Mouse (Mus musculus) forebrain, embryonic 15.5 days (tissue): ENCODE measurements around the gene Ap1g2. TPM values are rescaled to one million over a fixed set of nuclear protein-coding genes. Genes with fewer than 3 reads are reported as not detected.
A peak's percentile ranks its signal among the peaks of the same experiment; 100 is the strongest.

Experiments used
- ATAC-seq: fragments of 200-750 bp; cut with Nextera tagmentation; replicated peaks from 2 replicates; pipeline ENCODE4 v1.8.0; 2017; ENCODE audit warnings: mild to moderate bottlenecking, moderate TSS enrichment, moderate library complexity
- H3K27ac ChIP-seq: fragments of 300-500 bp; sonication (generic); replicated peaks from 2 replicates; pipeline ENCODE4 v1.5.1; 2015; ENCODE audit warnings: mild to moderate bottlenecking, inconsistent platforms
- H3K27me3 ChIP-seq: fragments of 300-500 bp; sonication (generic); 2 replicates; pipeline ENCODE4 v1.6.1; 2015; ENCODE audit warnings: inconsistent platforms
- H3K36me3 ChIP-seq: fragments of 300-500 bp; sonication (generic); 2 replicates; pipeline ENCODE4 v1.6.1; 2015; ENCODE audit warnings: mild to moderate bottlenecking, inconsistent platforms
- H3K4me1 ChIP-seq: fragments of 300-500 bp; sonication (generic); 2 replicates; pipeline ENCODE4 v1.6.1; 2015; ENCODE audit warnings: inconsistent platforms
- H3K4me2 ChIP-seq: fragments of 300-500 bp; sonication (generic); replicated peaks from 2 replicates; pipeline ENCODE4 v1.6.1; 2015; ENCODE audit warnings: mild to moderate bottlenecking, inconsistent platforms
- H3K4me3 ChIP-seq: fragments of 300-500 bp; sonication (generic); 2 replicates; pipeline ENCODE4 v1.5.1; 2015; ENCODE audit warnings: mild to moderate bottlenecking, inconsistent platforms
- H3K9ac ChIP-seq: fragments of 300-500 bp; sonication (generic); replicated peaks from 2 replicates; pipeline ENCODE4 v1.6.1; 2015; ENCODE audit warnings: mild to moderate bottlenecking, inconsistent platforms
- H3K9me3 ChIP-seq: fragments of 300-500 bp; sonication (generic); 2 replicates; pipeline ENCODE4 v1.6.1; 2016; ENCODE audit warnings: inconsistent platforms
- WGBS: fragments of 180-500 bp; shearing (Covaris S2); methylation state at CpG from one replicate; pipeline ENCODE4 v1.1.7; 2015; ENCODE audit warnings: mixed read lengths; 5-methylcytosine and 5-hydroxymethylcytosine counted together
- polyA plus RNA-seq: library from polyadenylated mRNA; unstranded; fragments of >200 nt; fragmentation: Nextera tagmentation; extraction: Ambion mirVana; gene quantifications from 2 replicates; pipeline ENCODE4 v1.2.1, GENCODE M21; 2015

Gene Ap1g2
- polyA plus RNA-seq, 1 experiment from 2014 or later, result 11.4 TPM

DNA sequence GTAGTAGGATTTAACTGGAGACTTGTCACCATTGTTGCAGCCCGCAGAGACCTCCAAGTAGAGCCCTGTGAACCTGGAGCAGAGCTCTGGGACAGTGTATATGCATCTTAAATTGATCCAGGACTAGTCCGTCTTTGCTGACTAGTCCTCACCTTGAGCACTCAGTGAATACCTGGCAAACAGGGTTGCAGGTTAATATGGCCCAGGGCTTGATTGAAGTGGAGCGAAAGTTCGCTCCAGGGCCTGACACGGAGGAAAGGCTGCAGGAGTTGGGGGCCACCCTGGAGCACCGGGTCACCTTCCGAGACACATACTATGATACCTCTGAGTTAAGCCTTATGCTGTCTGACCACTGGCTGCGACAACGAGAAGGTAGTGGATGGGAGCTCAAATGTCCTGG, 11.1 kb downstream of the Ap1g2 start:
- peak overlapping the region; percentile 81 for H3K9ac ChIP-seq
- peak overlapping the region; percentile 71 for H3K4me2 ChIP-seq
- H3K36me3 ChIP-seq, result peaks cover 8% of the 10 kb centered on the region
- H3K4me3 ChIP-seq, result peak overlapping the region; percentile 77
- peaks cover 50% of the 10 kb centered on the region for H3K4me1 ChIP-seq
- 57% methylated on average over 9 of the region's 9 CpGs for WGBS
- peak overlapping the region; percentile 95 for H3K27ac ChIP-seq
- H3K27me3 ChIP-seq, result no peaks in the 10 kb centered on the region
- no peaks in the 10 kb centered on the region for H3K9me3 ChIP-seq
- no peak for ATAC-seq

DNA sequence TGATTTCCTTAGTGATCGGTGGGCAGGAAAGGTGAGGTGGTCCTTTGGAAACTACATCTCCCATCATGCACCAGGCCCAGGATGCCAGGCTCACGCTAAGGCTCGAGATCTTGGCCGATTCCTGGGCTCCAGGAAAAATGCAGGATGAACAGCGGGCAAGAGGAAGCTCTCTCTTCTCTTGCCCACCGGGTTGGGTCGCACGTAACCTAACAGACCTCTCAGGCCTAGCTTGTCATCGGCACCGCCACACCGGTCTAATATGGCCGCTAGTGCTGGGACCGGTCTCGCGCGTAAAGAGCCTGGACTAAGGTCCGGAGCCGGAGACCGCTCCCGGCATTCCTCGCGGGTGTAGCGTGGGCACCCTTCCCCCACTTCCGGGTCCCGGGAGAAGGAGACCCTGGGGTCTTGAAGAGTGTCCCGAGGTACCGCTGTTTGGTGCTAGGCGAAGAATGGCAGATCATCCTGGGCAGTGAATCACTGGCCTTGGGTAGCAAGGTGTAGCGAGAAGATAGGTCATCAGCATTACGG, 11.6 kb downstream of the Ap1g2 start, which contains the start of gene Thtpa:
Thtpa (plus strand) TSS at position 81 of the 528 bp plus-strand sequence.
- H3K36me3 ChIP-seq, result peaks cover 8% of the 10 kb centered on the region
- no peaks in the 10 kb centered on the region for H3K27me3 ChIP-seq
- 2% methylated on average over 30 of the region's 30 CpGs for WGBS
- H3K27ac ChIP-seq, result peak within 1 kb of the TSS; percentile 95
- peak; percentile 36 for ATAC-seq
- H3K4me2 ChIP-seq, result peak within 1 kb of the TSS; percentile 71
- peak within 1 kb of the TSS; percentile 77 for H3K4me3 ChIP-seq
- peaks cover 55% of the 10 kb centered on the region for H3K4me1 ChIP-seq
- peak within 1 kb of the TSS; percentile 81 for H3K9ac ChIP-seq
- no peaks in the 10 kb centered on the region for H3K9me3 ChIP-seq

GRCm38 (mm10) chr14:55093927-55094326, 12.5 kb downstream of the Ap1g2 start:
- 39% methylated on average over 6 of the region's 6 CpGs for WGBS
- peak overlapping the region; percentile 95; the same call in 1 of the 2 replicates for H3K27ac ChIP-seq
- H3K27me3 ChIP-seq, result no peaks in the 10 kb centered on the region
- H3K4me2 ChIP-seq, result no peak overlapping the region
- peaks cover 63% of the 10 kb centered on the region for H3K4me1 ChIP-seq
- ATAC-seq, result no peak
- H3K4me3 ChIP-seq, result no peak overlapping the region
- peaks cover 4% of the 10 kb centered on the region for H3K36me3 ChIP-seq
- no peaks in the 10 kb centered on the region for H3K9me3 ChIP-seq
- no peak overlapping the region for H3K9ac ChIP-seq

DNA sequence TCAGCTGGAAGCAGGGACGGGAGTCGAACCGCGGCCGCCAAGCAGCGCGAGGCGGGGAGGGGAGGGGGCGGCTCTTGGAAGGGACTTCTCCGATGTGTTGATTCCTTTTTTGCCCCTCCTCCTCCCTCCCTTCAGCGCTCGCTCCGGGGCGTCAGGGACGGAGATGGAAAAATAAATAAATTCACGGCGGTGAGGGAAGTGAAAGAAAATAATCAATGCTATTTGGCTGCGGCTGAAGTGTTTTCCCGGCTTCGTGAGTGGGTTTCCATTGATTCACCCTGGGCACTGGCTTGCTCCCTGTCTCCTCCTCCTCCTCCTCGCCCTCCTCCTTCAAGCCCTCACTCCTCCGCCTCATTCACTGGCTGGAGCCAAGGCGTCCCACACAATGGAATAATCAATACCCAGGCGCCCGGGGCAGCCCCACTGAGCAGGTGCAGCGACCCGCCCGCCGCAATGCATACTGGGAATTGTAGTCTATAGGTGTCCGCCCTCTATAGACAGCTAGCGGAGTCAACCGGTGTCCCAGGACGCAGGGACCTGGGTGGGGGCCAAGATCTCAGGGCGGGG, 14.3 kb downstream of the Ap1g2 start, which contains the start of gene Zfhx2:
Zfhx2 (minus strand) TSS at position 314 of the 567 bp plus-strand sequence.
- peaks cover 73% of the 10 kb centered on the region for H3K4me1 ChIP-seq
- ATAC-seq, result peak; percentile 92

DNA sequence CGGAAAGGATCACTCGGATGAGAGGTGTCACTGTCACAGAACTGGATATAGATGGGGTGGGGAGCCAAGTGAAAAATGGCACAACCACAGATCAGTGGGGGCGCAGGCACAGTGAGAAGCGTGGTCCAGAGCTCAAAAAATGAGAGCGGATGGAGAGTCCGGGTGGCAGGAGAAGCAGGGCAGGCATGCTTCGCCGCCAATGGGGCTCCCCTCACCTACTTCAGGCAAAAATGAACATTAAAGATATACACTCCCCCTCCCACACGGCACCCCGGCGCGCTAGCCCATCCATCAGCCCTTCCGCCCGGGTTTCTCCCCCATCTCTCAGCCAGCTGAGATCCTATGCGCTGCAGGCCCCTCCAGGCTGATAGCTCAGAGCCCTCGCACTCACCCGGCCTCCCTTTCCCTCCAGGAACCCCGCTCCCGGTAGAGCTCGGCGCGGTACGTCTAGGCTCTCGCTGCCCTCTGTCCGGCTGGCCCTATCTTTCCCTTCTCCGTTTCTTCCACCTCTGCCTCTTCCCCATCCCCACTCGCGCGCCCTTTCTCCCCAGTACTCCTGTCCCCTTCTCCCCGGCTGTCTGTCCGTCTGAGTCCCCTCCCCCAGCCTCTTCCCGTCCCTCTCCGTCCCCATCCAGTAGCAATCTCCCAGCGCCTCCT, 15.1 kb downstream of the Ap1g2 start:
- no peaks in the 10 kb centered on the region for H3K36me3 ChIP-seq
- WGBS, result 2% methylated on average over 34 of the region's 34 CpGs
- H3K27ac ChIP-seq, result peak overlapping the region; percentile 97
- H3K9me3 ChIP-seq, result no peaks in the 10 kb centered on the region
- H3K4me1 ChIP-seq, result peaks cover 73% of the 10 kb centered on the region
- H3K27me3 ChIP-seq, result no peaks in the 10 kb centered on the region
- H3K4me2 ChIP-seq, result peak overlapping the region; percentile 90
- H3K4me3 ChIP-seq, result peak overlapping the region; percentile 88
- H3K9ac ChIP-seq, result peak overlapping the region; percentile 97
- ATAC-seq, result peak; percentile 6

More for the DNA sequence above, 14.3 kb downstream of the Ap1g2 start, which contains the start of gene Zfhx2:
- under 1% methylated on average over 34 of the region's 34 CpGs for WGBS
- no peaks in the 10 kb centered on the region for H3K36me3 ChIP-seq
- H3K9ac ChIP-seq, result peak within 1 kb of the TSS; percentile 97
- peak within 1 kb of the TSS; percentile 97 for H3K27ac ChIP-seq
- no peaks in the 10 kb centered on the region for H3K27me3 ChIP-seq
- H3K4me2 ChIP-seq, result peak within 1 kb of the TSS; percentile 90
- H3K4me3 ChIP-seq, result peak within 1 kb of the TSS; percentile 88
- no peaks in the 10 kb centered on the region for H3K9me3 ChIP-seq

DNA sequence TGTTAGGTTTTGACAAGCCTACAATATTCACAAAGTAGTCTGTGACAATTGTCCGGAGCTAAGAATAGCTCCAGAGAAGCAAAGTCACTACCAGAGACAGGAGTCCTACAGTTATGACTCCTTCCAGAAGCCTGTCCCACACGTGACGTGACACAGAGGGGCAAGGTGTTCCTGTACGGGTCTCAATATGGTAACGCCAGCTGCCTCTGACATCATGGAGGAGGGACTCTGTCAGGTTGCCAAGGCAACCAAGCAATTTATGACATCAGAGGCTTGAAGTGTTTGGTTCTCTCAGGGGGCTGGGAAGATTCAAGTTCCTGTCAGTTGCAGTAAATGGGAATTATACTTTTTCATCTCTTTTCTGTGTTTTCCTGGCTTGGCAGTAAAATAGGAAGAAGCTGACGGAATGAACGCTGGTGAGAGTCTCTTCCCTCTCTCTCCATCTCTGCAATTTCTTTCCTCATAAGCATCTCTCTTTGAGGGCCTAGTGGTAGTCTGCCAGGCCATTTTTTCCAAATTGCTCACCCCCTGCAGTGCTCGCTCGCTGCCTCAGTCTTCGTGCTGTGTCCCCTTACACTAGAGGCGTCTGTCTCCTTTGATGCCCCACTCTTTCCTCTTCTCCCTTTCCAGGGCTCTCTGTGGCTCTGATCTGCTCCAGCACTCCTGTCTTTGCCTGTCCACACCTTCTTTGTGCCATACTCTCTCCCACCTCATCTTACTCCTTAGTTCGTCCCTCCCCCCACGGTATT, 17.0 kb downstream of the Ap1g2 start:
- H3K27me3 ChIP-seq, result no peaks in the 10 kb centered on the region
- ATAC-seq, result no peak
- peak overlapping the region; percentile 90 for H3K4me2 ChIP-seq
- peak overlapping the region; percentile 97 for H3K9ac ChIP-seq
- H3K27ac ChIP-seq, result peak overlapping the region; percentile 97
- no peaks in the 10 kb centered on the region for H3K9me3 ChIP-seq
- H3K4me1 ChIP-seq, result peaks cover 79% of the 10 kb centered on the region
- H3K4me3 ChIP-seq, result peak overlapping the region; percentile 88
- 44% methylated on average over 13 of the region's 13 CpGs for WGBS
- H3K36me3 ChIP-seq, result no peaks in the 10 kb centered on the region

GRCm38 (mm10) chr14:55086009-55086514, 20.3 kb downstream of the Ap1g2 start:
- ATAC-seq, result no peak

GRCm38 (mm10) chr14:55085324-55086008, 20.9 kb downstream of the Ap1g2 start:
- Histone ChIP-seq H3K27me3 (no peaks in the 10 kb centered on the region), H3K9me3 (no peaks in the 10 kb centered on the region), H3K27ac (peak overlapping the region; percentile 74), H3K4me2 (no peak overlapping the region; the same call in 1 of the 2 replicates), H3K4me1 (peaks cover 89% of the 10 kb centered on the region), H3K9ac (no peak overlapping the region), H3K4me3 (no peak overlapping the region), H3K36me3 (peaks cover 6% of the 10 kb centered on the region; the same call in 1 of the 2 replicates)
- peak; percentile 39 for ATAC-seq
- WGBS, result 22% methylated on average over 9 of the region's 9 CpGs

More at GRCm38 (mm10) chr14:55086009-55086514, 20.3 kb downstream of the Ap1g2 start:
- H3K4me1 ChIP-seq, result peaks cover 91% of the 10 kb centered on the region
- H3K36me3 ChIP-seq, result peaks cover 6% of the 10 kb centered on the region; the same call in 1 of the 2 replicates
- H3K9ac ChIP-seq, result no peak overlapping the region
- WGBS, result 84% methylated on average over 6 of the region's 6 CpGs
- H3K27ac ChIP-seq, result peak overlapping the region; percentile 74
- no peak overlapping the region for H3K4me2 ChIP-seq
- no peaks in the 10 kb centered on the region for H3K9me3 ChIP-seq
- no peak overlapping the region for H3K4me3 ChIP-seq
- H3K27me3 ChIP-seq, result no peaks in the 10 kb centered on the region

GRCm38 (mm10) chr14:55083481-55083880, 22.9 kb downstream of the Ap1g2 start:
- peak overlapping the region; percentile 42 for H3K27ac ChIP-seq
- no peak overlapping the region for H3K4me3 ChIP-seq
- ATAC-seq, result no peak
- 0 out of 2 replicates have a peak overlapping the region, but pooled peaks have one; percentile 17 for H3K9ac ChIP-seq
- H3K4me1 ChIP-seq, result peaks cover 86% of the 10 kb centered on the region
- peaks cover 6% of the 10 kb centered on the region; the same call in 1 of the 2 replicates for H3K36me3 ChIP-seq
- no peaks in the 10 kb centered on the region for H3K9me3 ChIP-seq
- no peak overlapping the region for H3K4me2 ChIP-seq
- no peaks in the 10 kb centered on the region for H3K27me3 ChIP-seq
- 67% methylated on average over 6 of the region's 6 CpGs for WGBS

DNA sequence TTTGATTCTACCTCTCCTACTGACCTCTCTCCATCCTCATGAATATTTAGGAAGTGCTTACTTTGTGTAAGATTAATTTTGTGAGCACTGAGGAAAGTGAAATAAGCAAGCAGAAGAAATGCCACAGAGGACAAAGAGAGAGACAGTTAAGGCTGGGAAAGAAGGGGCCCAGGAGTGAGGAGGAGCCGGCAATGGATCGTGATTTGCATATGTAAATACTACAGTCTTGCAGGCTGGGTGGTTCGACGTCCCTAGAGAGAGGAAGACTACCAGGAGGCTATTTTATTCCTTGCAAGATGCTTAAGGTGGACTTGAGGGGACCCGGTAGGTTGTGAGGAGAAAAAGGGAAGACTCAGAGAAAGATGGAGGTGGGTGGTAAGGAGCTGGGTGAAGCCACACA, 25.3 kb downstream of the Ap1g2 start:
- no peak for ATAC-seq
- no peaks in the 10 kb centered on the region for H3K9me3 ChIP-seq
- H3K36me3 ChIP-seq, result peaks cover 6% of the 10 kb centered on the region; the same call in 1 of the 2 replicates
- 33% methylated on average over 5 of the region's 5 CpGs for WGBS
- no peaks in the 10 kb centered on the region for H3K27me3 ChIP-seq
- H3K27ac ChIP-seq, result peak overlapping the region; percentile 74
- peaks cover 86% of the 10 kb centered on the region for H3K4me1 ChIP-seq
- H3K9ac ChIP-seq, result peak overlapping the region; percentile 2; the same call in 1 of the 2 replicates
- H3K4me3 ChIP-seq, result no peak overlapping the region
- no peak overlapping the region for H3K4me2 ChIP-seq
